Mouse (Mus musculus): ENCODE data around the gene Pcca. TPM values are rescaled to one million over a fixed set of nuclear protein-coding genes. Genes with fewer than 3 reads are reported as not detected.

Gene Pcca
- polyA plus RNA-seq, 1 experiment from 2014 or later, result 15.8 TPM

GRCm38 (mm10) chr14:122716057-122716456, 181.9 kb downstream of the Pcca start:
- ATAC-seq (ENCODE audit: insufficient read depth), result no peak
- no peak overlapping the region for H3K27ac ChIP-seq (replicated peaks)
- H3K4me2 ChIP-seq, result no peak overlapping the region
- no peak overlapping the region for H3K4me3 ChIP-seq (replicated peaks)
- H3K4me1 ChIP-seq (replicated peaks), result no peaks in the 10 kb centered on the region
- H3K36me3 ChIP-seq (replicated peaks), result no peaks in the 10 kb centered on the region
- H3K9ac ChIP-seq, result no peak overlapping the region
- no peaks in the 10 kb centered on the region for H3K27me3 ChIP-seq
- no peaks in the 10 kb centered on the region for H3K9me3 ChIP-seq (replicated peaks)

GRCm38 (mm10) chr14:122719496-122720080, 185.5 kb downstream of the Pcca start:
- ATAC-seq (ENCODE audit: insufficient read depth), result no peak
- Histone ChIP-seq H3K36me3 (replicated peaks) (no peaks in the 10 kb centered on the region), H3K4me3 (replicated peaks) (no peak overlapping the region), H3K4me1 (replicated peaks) (no peaks in the 10 kb centered on the region), H3K9ac (no peak overlapping the region), H3K27me3 (no peaks in the 10 kb centered on the region), H3K27ac (replicated peaks) (no peak overlapping the region), H3K4me2 (no peak overlapping the region), H3K9me3 (replicated peaks) (no peaks in the 10 kb centered on the region)
- 73% methylated on average over 8 of the region's 8 CpGs for WGBS (ENCODE audit: insufficient replicate concordance)

- Histone ChIP-seq H3K9ac (no peak overlapping the region), H3K27ac (replicated peaks) (no peak overlapping the region), H3K27me3 (no peaks in the 10 kb centered on the region), H3K4me3 (replicated peaks) (no peak overlapping the region), H3K4me1 (replicated peaks) (no peaks in the 10 kb centered on the region), H3K4me2 (no peak overlapping the region), H3K36me3 (replicated peaks) (no peaks in the 10 kb centered on the region), H3K9me3 (replicated peaks) (no peaks in the 10 kb centered on the region)
- ATAC-seq (ENCODE audit: insufficient read depth), result no peak
- WGBS (ENCODE audit: insufficient replicate concordance), result 68% methylated on average over 3 of the region's 3 CpGs
Observed at GRCm38 (mm10) chr14:122720989-122721388, 186.9 kb downstream of the Pcca start.

- no peak overlapping the region for H3K9ac ChIP-seq
- H3K36me3 ChIP-seq (replicated peaks), result no peaks in the 10 kb centered on the region
- no peak overlapping the region for H3K4me3 ChIP-seq (replicated peaks)
- no peak for ATAC-seq (ENCODE audit: insufficient read depth)
- no peak overlapping the region for H3K27ac ChIP-seq (replicated peaks)
- H3K4me2 ChIP-seq, result no peak overlapping the region
- 23% methylated on average over 4 of the region's 4 CpGs for WGBS (ENCODE audit: insufficient replicate concordance)
- H3K4me1 ChIP-seq (replicated peaks), result no peaks in the 10 kb centered on the region
- H3K27me3 ChIP-seq, result no peaks in the 10 kb centered on the region
- H3K9me3 ChIP-seq (replicated peaks), result no peaks in the 10 kb centered on the region
Observed at GRCm38 (mm10) chr14:122721750-122722149, 187.6 kb downstream of the Pcca start.

GRCm38 (mm10) chr14:122726456-122726855, 192.3 kb downstream of the Pcca start:
- H3K27ac ChIP-seq (replicated peaks), result no peak overlapping the region
- no peaks in the 10 kb centered on the region for H3K27me3 ChIP-seq
- no peaks in the 10 kb centered on the region for H3K4me1 ChIP-seq (replicated peaks)
- no peak overlapping the region for H3K9ac ChIP-seq
- no peak for ATAC-seq (ENCODE audit: insufficient read depth)
- no peaks in the 10 kb centered on the region for H3K9me3 ChIP-seq (replicated peaks)
- H3K4me2 ChIP-seq, result no peak overlapping the region
- no peak overlapping the region for H3K4me3 ChIP-seq (replicated peaks)
- H3K36me3 ChIP-seq (replicated peaks), result no peaks in the 10 kb centered on the region
- WGBS (ENCODE audit: insufficient replicate concordance), result 65% methylated on average over 1 of the region's 1 CpGs

GRCm38 (mm10) chr14:122729431-122730073, 195.4 kb downstream of the Pcca start:
- Histone ChIP-seq H3K36me3 (replicated peaks) (no peaks in the 10 kb centered on the region), H3K4me3 (replicated peaks) (no peak overlapping the region), H3K27ac (replicated peaks) (no peak overlapping the region), H3K27me3 (no peaks in the 10 kb centered on the region), H3K4me1 (replicated peaks) (no peaks in the 10 kb centered on the region), H3K9ac (no peak overlapping the region), H3K4me2 (no peak overlapping the region), H3K9me3 (replicated peaks) (no peaks in the 10 kb centered on the region)
- ATAC-seq (ENCODE audit: insufficient read depth), result no peak
- WGBS (ENCODE audit: insufficient replicate concordance), result 57% methylated on average over 4 of the region's 4 CpGs

- Histone ChIP-seq H3K4me3 (replicated peaks) (no peak overlapping the region), H3K9me3 (replicated peaks) (no peaks in the 10 kb centered on the region), H3K4me1 (replicated peaks) (no peaks in the 10 kb centered on the region), H3K36me3 (replicated peaks) (no peaks in the 10 kb centered on the region), H3K4me2 (no peak overlapping the region), H3K27me3 (no peaks in the 10 kb centered on the region), H3K27ac (replicated peaks) (no peak overlapping the region), H3K9ac (no peak overlapping the region)
- no peak for ATAC-seq (ENCODE audit: insufficient read depth)
- WGBS (ENCODE audit: insufficient replicate concordance), result 69% methylated on average over 4 of the region's 4 CpGs
Observed at GRCm38 (mm10) chr14:122730921-122731551, 196.9 kb downstream of the Pcca start.

- no peaks in the 10 kb centered on the region for H3K36me3 ChIP-seq (replicated peaks)
- no peak overlapping the region for H3K9ac ChIP-seq
- no peak for ATAC-seq (ENCODE audit: insufficient read depth)
- H3K4me3 ChIP-seq (replicated peaks), result no peak overlapping the region
- H3K4me1 ChIP-seq (replicated peaks), result no peaks in the 10 kb centered on the region
- H3K4me2 ChIP-seq, result no peak overlapping the region
- no peaks in the 10 kb centered on the region for H3K9me3 ChIP-seq (replicated peaks)
- no peak overlapping the region for H3K27ac ChIP-seq (replicated peaks)
- no peaks in the 10 kb centered on the region for H3K27me3 ChIP-seq
Observed at GRCm38 (mm10) chr14:122736806-122737205, 202.7 kb downstream of the Pcca start.

GRCm38 (mm10) chr14:122747860-122748842, 214.0 kb downstream of the Pcca start:
- Histone ChIP-seq H3K4me2 (no peak overlapping the region), H3K27me3 (no peaks in the 10 kb centered on the region), H3K9me3 (replicated peaks) (no peaks in the 10 kb centered on the region), H3K27ac (replicated peaks) (no peak overlapping the region), H3K9ac (no peak overlapping the region), H3K36me3 (replicated peaks) (no peaks in the 10 kb centered on the region), H3K4me3 (replicated peaks) (no peak overlapping the region), H3K4me1 (replicated peaks) (no peaks in the 10 kb centered on the region)
- no peak for ATAC-seq (ENCODE audit: insufficient read depth)
- WGBS (ENCODE audit: insufficient replicate concordance), result 58% methylated on average over 3 of the region's 3 CpGs

GRCm38 (mm10) chr14:122751552-122751951, 217.4 kb downstream of the Pcca start:
- H3K27me3 ChIP-seq, result no peaks in the 10 kb centered on the region
- no peaks in the 10 kb centered on the region for H3K36me3 ChIP-seq (replicated peaks)
- H3K4me2 ChIP-seq, result no peak overlapping the region
- ATAC-seq (ENCODE audit: insufficient read depth), result no peak
- no peak overlapping the region for H3K4me3 ChIP-seq (replicated peaks)
- H3K4me1 ChIP-seq (replicated peaks), result no peaks in the 10 kb centered on the region
- no peak overlapping the region for H3K27ac ChIP-seq (replicated peaks)
- no peak overlapping the region for H3K9ac ChIP-seq
- no peaks in the 10 kb centered on the region for H3K9me3 ChIP-seq (replicated peaks)
- 83% methylated on average over 1 of the region's 1 CpGs for WGBS (ENCODE audit: insufficient replicate concordance)

- Histone ChIP-seq H3K9me3 (replicated peaks) (no peaks in the 10 kb centered on the region), H3K27me3 (no peaks in the 10 kb centered on the region), H3K36me3 (replicated peaks) (no peaks in the 10 kb centered on the region), H3K27ac (replicated peaks) (no peak overlapping the region), H3K4me2 (no peak overlapping the region), H3K4me3 (replicated peaks) (no peak overlapping the region), H3K4me1 (replicated peaks) (no peaks in the 10 kb centered on the region), H3K9ac (no peak overlapping the region)
- 72% methylated on average over 2 of the region's 2 CpGs for WGBS (ENCODE audit: insufficient replicate concordance)
- ATAC-seq (ENCODE audit: insufficient read depth), result no peak
Observed at GRCm38 (mm10) chr14:122753278-122753677, 219.2 kb downstream of the Pcca start.

Measured in liver, embryonic 15.5 days (tissue).